Mouse (Mus musculus): ENCODE results near the gene Osbpl9. TPM values are rescaled to one million over a fixed set of nuclear protein-coding genes. Genes with fewer than 3 reads are reported as not detected.

The Osbpl9 gene
- polyA plus RNA-seq, 1 experiment: 5.6 TPM

DNA sequence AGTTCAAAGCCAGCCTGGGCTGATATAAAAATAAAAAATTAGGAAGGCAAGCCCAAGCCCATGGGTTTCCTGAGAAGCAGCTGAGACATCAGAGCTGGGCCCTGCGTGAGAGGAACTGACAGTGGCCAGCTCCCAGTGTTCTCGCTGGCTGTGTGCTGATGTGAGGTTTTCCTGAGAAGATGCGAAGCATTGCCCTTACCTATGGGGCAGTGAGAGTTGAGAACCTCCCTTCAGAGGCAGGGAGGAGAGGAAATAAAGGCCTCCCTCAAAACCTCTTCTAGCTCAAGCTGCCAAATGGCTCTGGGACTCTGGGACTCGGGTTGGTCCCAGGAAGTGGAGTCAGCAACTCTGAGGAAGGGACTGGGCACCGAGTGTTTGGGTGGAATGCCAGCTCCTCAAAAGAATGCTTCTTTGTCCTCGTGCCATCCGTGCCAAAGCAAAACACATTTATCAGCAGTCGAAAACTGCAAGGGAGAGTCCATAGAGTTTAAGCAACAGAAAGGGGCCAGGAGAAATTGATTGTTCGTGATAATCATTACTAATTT lies 32.8 kb upstream of the Osbpl9 start:
- Histone ChIP-seq H3K4me3 (replicated peaks) (no peak overlapping the region), H3K9me3 (no peaks in the 10 kb centered on the region), H3K36me3 (replicated peaks; ENCODE audit: low read length) (no peaks in the 10 kb centered on the region), H3K4me1 (peaks cover 4% of the 10 kb centered on the region; the same call in 1 of the 2 replicates), H3K27me3 (replicated peaks) (peaks cover 6% of the 10 kb centered on the region)
- TF ChIP-seq GATA1 (IDR thresholded peaks at IDR 0.05; ENCODE audit: borderline replicate concordance, low read length) (no peak), FLI1 (IDR thresholded peaks at IDR 0.05; ENCODE audit: low read length) (no peak)

DNA sequence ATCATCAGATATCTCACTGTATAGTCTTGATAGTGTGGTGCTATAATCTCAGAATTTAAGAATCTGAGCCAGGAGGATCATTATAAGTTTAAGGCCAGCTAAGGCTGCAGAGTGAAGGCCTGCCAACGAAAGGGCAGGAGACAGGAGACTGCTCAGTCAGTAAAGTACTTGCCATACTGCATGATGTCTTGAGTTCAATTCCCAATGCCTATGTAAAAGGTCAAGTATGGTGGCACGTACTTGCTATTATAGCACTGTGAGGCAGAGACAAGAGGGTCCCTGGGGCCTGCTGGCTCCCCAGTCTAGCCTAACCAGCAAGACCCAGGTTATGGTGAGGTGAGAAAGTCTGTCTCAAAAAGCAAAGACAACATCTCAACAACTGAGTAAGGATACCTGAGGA lies 32.1 kb upstream of the Osbpl9 start, which contains the start of gene Calr4:
Calr4 (plus strand) TSS at position 301 of the 400 bp plus-strand sequence.
- peaks cover 4% of the 10 kb centered on the region; the same call in 1 of the 2 replicates for H3K4me1 ChIP-seq
- peaks cover 7% of the 10 kb centered on the region for H3K27me3 ChIP-seq (replicated peaks)
- H3K36me3 ChIP-seq (replicated peaks; ENCODE audit: low read length): no peaks in the 10 kb centered on the region
- no peaks in the 10 kb centered on the region for H3K9me3 ChIP-seq
- no peak for TF ChIP-seq GATA1 (IDR thresholded peaks at IDR 0.05; ENCODE audit: borderline replicate concordance, low read length)
- TF ChIP-seq FLI1 (IDR thresholded peaks at IDR 0.05; ENCODE audit: low read length): no peak
- no peak within 1 kb of the TSS for H3K4me3 ChIP-seq (replicated peaks)

DNA sequence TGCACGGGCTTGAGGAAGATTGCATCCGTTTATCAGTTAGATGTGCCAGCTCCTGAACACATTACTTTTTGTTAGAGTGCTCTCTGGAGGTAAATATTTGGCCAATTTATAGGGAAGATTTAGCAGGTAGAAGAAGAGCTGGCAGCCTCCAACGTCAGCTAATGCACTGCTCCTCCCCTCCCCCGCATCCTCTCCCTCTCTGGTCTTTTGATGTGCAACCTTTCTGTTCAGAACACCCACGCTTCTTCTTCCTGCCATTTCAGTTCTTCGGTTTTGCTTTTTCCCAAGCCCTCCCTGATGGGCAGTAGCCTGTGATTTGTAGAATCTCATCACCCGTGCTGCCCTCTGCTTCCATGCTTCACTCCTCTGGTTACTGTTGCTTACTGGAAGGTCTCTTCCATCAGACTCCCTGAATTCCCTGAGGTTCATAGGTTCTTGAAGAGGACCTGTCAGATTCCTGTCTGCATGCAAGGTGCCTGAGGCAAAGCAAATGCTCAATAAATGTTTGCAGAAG lies 27.8 kb upstream of the Osbpl9 start:
- no peak for TF ChIP-seq FLI1 (IDR thresholded peaks at IDR 0.05; ENCODE audit: low read length)
- no peak for TF ChIP-seq GATA1 (IDR thresholded peaks at IDR 0.05; ENCODE audit: borderline replicate concordance, low read length)
- H3K4me3 ChIP-seq (replicated peaks): no peak overlapping the region
- peaks cover 2% of the 10 kb centered on the region; the same call in 1 of the 2 replicates for H3K4me1 ChIP-seq
- H3K27me3 ChIP-seq (replicated peaks): peaks cover 6% of the 10 kb centered on the region
- H3K9me3 ChIP-seq: no peaks in the 10 kb centered on the region
- H3K36me3 ChIP-seq (replicated peaks; ENCODE audit: low read length): no peaks in the 10 kb centered on the region

DNA sequence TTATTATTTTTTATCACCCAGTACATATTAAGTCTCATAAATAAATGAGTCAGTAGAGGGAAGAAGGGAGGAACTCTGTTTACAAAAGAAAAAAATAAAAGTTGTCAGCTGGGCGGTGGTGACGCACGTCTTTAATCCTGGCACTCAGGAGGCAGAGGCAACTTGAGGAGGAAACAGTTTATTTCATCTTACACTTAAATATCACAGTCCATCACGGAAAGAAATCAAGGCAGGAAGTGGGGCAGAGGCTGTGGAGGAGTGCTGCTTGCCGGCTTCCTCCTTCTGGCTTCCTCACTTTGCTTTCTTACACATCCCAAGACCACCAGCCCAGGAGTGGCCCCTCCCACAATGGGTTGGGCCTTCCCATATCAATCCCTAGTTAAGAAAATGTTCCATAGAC lies 24.0 kb upstream of the Osbpl9 start:
- H3K4me1 ChIP-seq: peaks cover 4% of the 10 kb centered on the region; the same call in 1 of the 2 replicates
- H3K27me3 ChIP-seq (replicated peaks): peaks cover 6% of the 10 kb centered on the region
- H3K9me3 ChIP-seq: no peaks in the 10 kb centered on the region
- no peak for TF ChIP-seq GATA1 (IDR thresholded peaks at IDR 0.05; ENCODE audit: borderline replicate concordance, low read length)
- TF ChIP-seq FLI1 (IDR thresholded peaks at IDR 0.05; ENCODE audit: low read length): no peak
- H3K4me3 ChIP-seq (replicated peaks): no peak overlapping the region
- H3K36me3 ChIP-seq (replicated peaks; ENCODE audit: low read length): no peaks in the 10 kb centered on the region

DNA sequence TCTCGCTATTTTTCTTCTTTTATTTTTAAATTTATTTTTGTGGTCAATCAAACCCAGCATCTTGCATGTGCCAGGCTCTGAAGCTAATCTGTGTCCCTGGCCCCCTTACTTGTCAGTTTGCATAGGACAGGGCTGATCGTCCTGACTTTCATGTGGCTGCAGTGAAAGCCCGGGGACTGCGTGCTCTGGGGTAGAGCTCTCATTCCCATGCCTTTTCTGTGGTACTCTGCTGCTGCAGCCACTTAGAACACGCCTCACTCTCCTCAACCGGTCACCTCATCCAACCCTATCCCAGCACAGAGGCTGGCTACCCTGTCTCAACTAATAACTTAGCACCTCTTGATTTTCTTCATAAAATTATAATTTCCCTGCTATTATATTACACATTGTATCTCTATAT lies 23.5 kb upstream of the Osbpl9 start:
- Histone ChIP-seq H3K27me3 (replicated peaks) (peaks cover 7% of the 10 kb centered on the region), H3K4me1 (peaks cover 4% of the 10 kb centered on the region; the same call in 1 of the 2 replicates), H3K36me3 (replicated peaks; ENCODE audit: low read length) (no peaks in the 10 kb centered on the region), H3K9me3 (no peaks in the 10 kb centered on the region), H3K4me3 (replicated peaks) (no peak overlapping the region)
- TF ChIP-seq FLI1 (IDR thresholded peaks at IDR 0.05; ENCODE audit: low read length): no peak

DNA sequence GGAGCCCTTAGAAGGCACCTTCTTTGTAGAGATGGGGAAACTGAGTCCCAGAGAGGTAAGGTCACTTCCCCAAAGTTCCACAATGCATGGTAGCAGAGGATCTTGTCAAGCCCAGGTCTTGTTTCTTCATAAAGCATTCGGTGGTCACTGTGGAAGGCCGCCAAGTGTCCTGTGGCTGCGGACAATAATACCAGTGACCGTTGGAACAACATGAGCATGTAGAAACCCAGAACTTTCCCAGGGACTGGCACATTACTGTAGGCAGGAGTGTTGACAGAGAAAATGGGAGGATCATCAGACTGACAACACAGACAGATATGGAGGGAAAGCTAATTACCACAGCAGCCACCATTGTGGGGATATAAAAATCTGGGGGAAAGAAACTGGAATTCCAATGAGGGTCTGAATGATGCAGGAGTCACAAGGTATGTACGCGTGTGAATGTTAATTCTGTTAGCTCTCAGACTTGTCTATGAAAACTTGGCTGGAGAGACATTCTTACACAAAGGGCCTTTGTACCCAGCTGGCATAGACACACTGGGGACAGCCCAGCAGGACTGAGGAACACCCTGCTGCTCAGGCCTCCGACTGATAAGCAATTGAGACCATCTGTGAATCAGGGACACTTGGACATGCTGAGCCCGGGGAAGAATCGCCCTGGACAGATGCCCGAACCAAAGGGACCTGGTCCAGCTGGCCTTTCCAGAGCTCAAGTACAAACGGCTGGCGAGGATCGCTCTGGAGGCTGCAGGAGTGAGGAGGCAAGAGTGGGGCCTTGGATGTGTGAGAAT lies 22.9 kb upstream of the Osbpl9 start:
- TF ChIP-seq FLI1 (IDR thresholded peaks at IDR 0.05; ENCODE audit: low read length) (no peak), GATA1 (IDR thresholded peaks at IDR 0.05; ENCODE audit: borderline replicate concordance, low read length) (no peak)
- no peak overlapping the region for H3K4me3 ChIP-seq (replicated peaks)
- no peaks in the 10 kb centered on the region for H3K9me3 ChIP-seq
- peaks cover 10% of the 10 kb centered on the region for H3K27me3 ChIP-seq (replicated peaks)
- H3K4me1 ChIP-seq: peaks cover 4% of the 10 kb centered on the region; the same call in 1 of the 2 replicates
- no peaks in the 10 kb centered on the region for H3K36me3 ChIP-seq (replicated peaks; ENCODE audit: low read length)

DNA sequence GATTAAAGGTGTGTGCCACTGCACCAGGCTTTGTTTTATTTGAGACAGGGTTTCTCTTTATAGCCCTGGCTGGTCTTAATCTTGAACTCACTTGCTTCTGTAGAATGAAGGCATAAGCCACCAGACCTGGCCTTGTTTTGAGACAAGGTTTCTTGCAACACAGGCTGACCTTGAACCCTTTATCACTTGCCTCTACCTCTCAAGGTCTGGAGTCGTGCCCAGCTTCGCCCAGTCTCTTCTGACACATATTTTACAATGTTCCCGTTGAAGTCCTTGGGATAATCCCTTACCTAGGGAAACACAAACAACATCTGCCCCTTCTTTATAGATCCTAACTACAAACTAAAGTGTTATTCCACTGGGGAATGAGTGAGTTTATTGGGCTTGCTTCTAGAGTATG lies 19.9 kb upstream of the Osbpl9 start:
- peaks cover 21% of the 10 kb centered on the region for H3K27me3 ChIP-seq (replicated peaks)
- no peak overlapping the region for H3K4me3 ChIP-seq (replicated peaks)
- H3K4me1 ChIP-seq: peaks cover 4% of the 10 kb centered on the region; the same call in 1 of the 2 replicates
- H3K36me3 ChIP-seq (replicated peaks; ENCODE audit: low read length): no peaks in the 10 kb centered on the region
- TF ChIP-seq GATA1 (IDR thresholded peaks at IDR 0.05; ENCODE audit: borderline replicate concordance, low read length): no peak
- TF ChIP-seq FLI1 (IDR thresholded peaks at IDR 0.05; ENCODE audit: low read length): no peak
- no peaks in the 10 kb centered on the region for H3K9me3 ChIP-seq

DNA sequence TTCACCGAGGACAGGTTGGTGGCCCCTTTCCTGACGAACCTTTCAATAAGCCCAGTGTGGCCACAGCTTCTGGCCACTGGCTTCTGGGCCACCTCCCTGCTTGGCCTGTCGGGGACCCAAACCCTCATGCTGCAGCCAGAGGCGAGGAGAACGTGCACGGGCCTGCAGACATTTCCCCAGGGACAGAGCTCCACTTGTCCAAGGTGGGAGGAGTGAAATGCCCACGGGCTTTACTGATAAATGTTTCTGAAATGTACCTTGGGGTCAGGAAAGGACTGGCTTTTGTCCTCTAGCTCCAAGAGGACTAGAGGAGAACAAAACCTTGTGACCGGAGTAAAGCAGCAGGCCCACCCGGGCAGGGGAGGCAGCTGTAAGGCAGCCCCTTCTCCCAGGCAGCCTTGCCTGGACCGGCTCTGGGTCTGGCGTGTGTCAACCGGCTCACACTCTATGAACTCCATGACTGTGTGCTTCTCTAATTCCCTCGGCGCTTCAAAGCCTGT lies 18.4 kb upstream of the Osbpl9 start:
- H3K4me3 ChIP-seq (replicated peaks): no peak overlapping the region
- peaks cover 21% of the 10 kb centered on the region for H3K27me3 ChIP-seq (replicated peaks)
- TF ChIP-seq GATA1 (IDR thresholded peaks at IDR 0.05; ENCODE audit: borderline replicate concordance, low read length) (no peak), FLI1 (IDR thresholded peaks at IDR 0.05; ENCODE audit: low read length) (no peak)
- no peaks in the 10 kb centered on the region for H3K36me3 ChIP-seq (replicated peaks; ENCODE audit: low read length)
- no peaks in the 10 kb centered on the region for H3K9me3 ChIP-seq
- peaks cover 4% of the 10 kb centered on the region; the same call in 1 of the 2 replicates for H3K4me1 ChIP-seq

DNA sequence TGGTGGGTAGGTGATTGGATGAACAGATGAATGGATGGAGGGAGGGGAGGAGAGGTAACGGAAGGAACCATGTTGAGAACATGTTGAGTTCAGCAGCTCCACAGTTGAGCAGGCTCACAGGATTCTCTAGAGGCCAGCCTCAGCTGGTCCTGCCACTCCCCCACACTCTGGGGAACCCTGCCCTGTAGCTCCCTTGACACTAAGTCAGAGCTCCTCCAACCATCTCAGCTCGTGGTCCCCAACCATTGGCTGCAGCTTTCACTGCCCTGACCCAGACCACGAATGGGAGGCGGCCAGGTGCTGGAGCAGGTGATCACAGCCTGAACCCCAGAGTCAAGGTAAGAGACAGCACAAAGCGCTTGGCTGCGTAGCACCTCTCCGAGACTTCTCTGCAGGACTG lies 15.9 kb upstream of the Osbpl9 start:
- Histone ChIP-seq H3K9me3 (no peaks in the 10 kb centered on the region), H3K4me3 (replicated peaks) (no peak overlapping the region), H3K4me1 (peaks cover 8% of the 10 kb centered on the region), H3K27me3 (replicated peaks) (peaks cover 19% of the 10 kb centered on the region), H3K36me3 (replicated peaks; ENCODE audit: low read length) (no peaks in the 10 kb centered on the region)
- TF ChIP-seq GATA1 (IDR thresholded peaks at IDR 0.05; ENCODE audit: borderline replicate concordance, low read length): no peak
- TF ChIP-seq FLI1 (IDR thresholded peaks at IDR 0.05; ENCODE audit: low read length): no peak

DNA sequence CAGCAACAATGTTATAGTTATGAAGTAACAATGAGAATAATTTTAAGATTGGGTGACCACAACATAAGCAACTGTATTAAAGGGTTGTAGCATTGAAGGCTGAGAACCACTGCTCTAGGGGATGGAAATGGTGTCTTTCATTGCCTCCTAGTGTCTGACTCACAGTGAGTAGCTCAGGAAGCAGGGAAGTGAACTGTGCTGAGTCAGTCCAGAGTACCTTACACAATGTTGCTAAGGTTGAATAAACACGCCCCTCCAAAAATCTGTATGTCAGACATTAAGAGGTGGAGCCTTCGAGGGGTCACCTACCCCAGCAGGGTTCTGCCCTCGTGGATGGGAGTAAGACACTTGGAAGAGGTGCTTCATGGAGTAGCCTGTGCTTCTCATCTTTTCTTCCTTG lies 11.9 kb upstream of the Osbpl9 start:
- no peaks in the 10 kb centered on the region for H3K36me3 ChIP-seq (replicated peaks; ENCODE audit: low read length)
- H3K4me1 ChIP-seq: peaks cover 8% of the 10 kb centered on the region
- no peak overlapping the region for H3K4me3 ChIP-seq (replicated peaks)
- TF ChIP-seq FLI1 (IDR thresholded peaks at IDR 0.05; ENCODE audit: low read length) (no peak), GATA1 (IDR thresholded peaks at IDR 0.05; ENCODE audit: borderline replicate concordance, low read length) (no peak)
- H3K9me3 ChIP-seq: no peaks in the 10 kb centered on the region
- H3K27me3 ChIP-seq (replicated peaks): peaks cover 13% of the 10 kb centered on the region

Measured in megakaryocyte, embryonic 14.5 days (primary cell).